Mouse (Mus musculus): Measurements from ENCODE around the gene Cpsf6.

- TF ChIP-seq CTCF (IDR thresholded peaks at IDR 0.05; ENCODE audit: insufficient read depth, low read depth, low read length) = no peak
- no peak for TF ChIP-seq POLR2A (IDR thresholded peaks at IDR 0.05; ENCODE audit: insufficient read depth, low read depth, low read length)
These were observed 20.0 kb upstream of the Cpsf6 start for GRCm38 (mm10) chr10:117399839-117400238.
